Mouse (Mus musculus) urinary bladder, adult 18-20 months (tissue): Measurements from ENCODE around the gene Mecom.
"Not testable (repeated sequence)": the region's sequence is repeated elsewhere in the genome, so short reads cannot be mapped to it uniquely, and the experiment has no call there.

Source experiments
- DNase-seq, 2 experiments: peaks; one replicate each; pipeline ENCODE4 v3.0.0; 2022; ENCODE audit warnings: low spot score in 2 of 2, mixed read lengths in 2 of 2

The Mecom gene

DNA sequence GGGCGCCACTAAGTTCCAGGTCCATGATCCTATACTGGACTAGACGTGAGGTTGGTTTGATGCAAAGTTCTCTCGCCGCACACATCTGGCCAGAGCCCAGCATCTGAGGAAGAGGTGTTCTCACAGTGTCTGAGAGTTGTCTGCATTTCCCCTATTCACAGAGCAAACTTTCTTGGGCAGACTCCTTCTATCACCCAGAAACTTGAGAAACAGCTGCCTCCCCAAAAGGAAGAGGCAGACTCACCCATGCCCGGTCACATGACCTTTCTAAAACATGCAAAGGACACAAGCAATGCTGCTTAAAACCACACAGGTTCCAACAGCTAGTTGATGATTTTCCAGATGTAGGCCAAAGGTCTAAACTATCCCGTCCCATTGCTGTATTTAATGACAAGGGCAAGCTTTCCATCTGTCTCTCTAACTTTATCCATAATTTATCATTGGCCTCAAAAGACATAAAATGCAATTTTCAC lies 101.8 kb downstream of the Mecom start:
- no peak for DNase-seq

DNA sequence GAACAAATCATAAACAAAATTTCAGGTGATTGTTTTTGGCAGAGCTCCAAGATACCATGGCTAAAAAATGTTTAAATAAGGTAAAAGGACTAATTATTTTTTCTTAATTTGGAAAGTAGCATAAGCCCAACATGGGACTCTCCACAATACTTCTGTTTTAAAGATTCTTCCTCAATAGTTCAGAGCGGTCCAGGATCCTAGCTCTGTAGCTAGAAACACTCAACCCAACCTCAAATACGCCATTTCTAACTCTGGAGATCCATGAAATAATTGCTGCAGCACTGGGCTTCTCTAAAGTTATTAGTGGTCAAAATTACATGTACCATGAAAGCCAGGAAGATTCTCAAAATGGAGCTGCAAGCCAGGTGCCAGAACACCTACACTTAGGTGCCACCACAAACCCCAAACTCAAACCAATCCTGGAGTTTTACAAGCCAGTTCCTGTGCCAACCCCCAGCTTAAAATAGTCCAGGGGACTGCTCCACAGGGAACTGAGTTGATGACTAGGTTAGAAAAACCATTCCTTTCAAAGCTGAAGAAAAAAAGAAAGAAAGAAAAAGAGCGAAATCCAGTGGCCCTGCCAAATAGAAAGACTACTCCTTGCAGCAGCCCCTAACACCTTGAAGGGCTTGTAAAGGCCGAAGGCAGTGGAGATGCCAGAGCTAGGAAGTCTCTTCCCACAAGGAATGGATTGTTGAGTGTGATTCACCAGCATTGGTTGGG lies 102.4 kb downstream of the Mecom start:
- no peak for DNase-seq

DNA sequence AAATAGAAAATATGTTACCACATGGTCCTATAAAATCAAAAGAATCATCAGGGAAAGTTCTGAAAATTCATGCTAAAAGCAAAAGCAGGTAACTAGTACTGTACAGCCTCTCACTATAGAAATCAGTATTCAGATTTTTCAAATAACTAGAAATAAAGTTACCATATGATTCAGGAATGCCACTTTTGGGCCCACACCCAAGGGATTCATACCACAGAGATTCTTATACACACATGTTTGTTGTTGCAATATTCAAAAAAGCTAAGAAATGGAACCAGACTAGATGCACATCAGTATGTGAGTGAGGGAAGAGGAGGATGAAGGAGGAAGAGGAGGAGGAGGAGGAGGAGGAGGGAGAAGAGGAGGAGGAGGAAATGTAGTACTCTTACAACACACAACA lies 106.2 kb downstream of the Mecom start:
- no peak for DNase-seq

DNA sequence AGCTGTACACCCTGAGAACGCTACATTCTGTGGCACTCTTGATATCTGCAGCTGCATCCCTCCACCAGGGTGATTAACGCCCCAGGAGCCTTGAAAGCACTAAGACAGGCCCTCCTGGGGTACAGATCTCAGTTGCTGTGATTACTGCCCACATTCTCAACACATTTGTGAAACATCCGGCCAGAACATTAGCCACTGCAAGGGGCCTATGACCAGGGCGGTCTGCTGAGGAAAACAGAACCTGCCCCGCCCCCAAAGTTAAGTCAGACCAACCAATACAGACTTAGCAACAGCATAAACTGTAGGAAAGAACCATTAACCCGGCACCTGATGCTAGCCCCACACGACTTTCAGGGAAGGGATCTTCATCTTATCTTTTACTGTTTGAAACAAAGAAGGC lies 109.8 kb downstream of the Mecom start:
- no peak for DNase-seq

DNA sequence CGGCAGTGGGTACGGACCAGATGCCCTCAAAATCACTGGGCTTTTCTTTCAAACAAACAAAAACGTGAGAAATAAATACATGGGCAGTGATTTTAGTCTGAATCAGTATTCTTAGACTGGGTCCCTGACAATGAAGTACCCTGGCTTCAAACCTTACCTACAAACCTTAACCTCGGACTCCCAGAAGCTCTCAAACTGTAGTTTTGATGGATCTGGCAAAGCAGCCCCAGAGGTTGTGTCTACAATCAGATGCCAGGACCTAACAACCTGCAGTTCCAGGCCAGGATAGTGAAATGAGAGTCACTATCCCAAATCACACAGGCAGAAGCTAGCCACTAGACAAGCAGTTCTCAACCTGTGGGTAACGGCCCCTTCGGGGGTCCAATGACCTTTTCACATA lies 111.2 kb downstream of the Mecom start:
- DNase-seq: no peak

GRCm38 (mm10) chr3:30436131-30436530 lies 111.7 kb downstream of the Mecom start:
- no peak for DNase-seq

- DNase-seq: no peak
Measured at GRCm38 (mm10) chr3:30428877-30429276, 118.9 kb downstream of the Mecom start.

DNA sequence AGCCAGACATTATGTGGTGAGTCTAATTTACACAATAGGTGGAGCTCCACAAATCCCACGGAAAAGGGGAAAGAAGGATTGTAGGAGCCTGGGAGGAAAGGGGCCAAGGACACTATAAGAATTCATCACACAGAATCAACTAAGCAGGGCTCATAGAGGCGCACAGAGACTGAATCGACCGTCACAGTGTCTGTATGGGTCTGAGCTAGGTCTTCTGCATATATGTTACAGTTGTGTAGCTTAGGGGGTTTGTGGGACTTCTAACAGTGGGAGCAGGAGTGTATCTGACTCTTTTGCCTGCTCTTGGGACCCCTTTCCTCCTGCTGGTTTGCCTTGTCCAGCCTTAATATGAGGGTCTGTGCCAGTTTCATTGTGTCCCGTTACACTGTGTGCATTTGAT lies 123.8 kb downstream of the Mecom start:
- no peak for DNase-seq

DNA sequence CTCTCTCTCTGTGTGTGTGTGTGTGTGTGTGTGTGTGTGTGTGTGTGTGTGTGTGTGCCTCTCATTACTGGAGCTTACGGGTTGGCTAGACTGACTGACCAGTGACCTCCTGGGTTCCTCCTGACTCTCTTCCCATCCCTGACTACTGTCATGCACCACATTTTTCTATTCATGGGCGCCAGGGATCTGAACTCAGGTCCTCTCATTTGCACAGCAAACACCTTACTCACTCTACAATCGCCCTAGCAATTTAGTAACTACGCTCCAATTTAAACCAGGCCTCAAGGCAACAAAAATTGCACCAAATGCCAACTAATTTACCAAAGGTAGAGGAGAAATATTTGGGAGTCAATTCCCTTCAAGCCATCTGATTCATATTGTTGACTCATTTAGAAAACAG lies 125.9 kb downstream of the Mecom start:
- not testable (repeated sequence) for DNase-seq

DNA sequence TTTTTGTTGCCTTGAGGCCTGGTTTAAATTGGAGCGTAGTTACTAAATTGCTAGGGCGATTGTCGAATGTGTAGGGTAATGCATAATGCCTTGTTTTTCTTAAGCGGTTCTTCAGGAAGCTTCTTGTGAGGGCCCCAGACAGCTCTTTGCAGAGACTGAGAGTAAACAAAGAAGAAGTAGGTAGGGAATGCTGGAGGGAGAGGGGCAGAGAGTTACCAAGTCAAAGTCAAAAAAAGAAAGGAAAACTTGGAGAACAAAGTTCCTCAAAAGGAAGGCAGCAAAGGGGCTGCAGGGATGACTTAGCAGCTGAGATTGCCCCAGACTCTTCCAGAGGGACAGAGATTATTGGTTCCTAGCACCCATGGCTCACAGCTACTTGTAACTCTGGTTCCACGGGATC lies 126.9 kb downstream of the Mecom start:
- no peak for DNase-seq

DNA sequence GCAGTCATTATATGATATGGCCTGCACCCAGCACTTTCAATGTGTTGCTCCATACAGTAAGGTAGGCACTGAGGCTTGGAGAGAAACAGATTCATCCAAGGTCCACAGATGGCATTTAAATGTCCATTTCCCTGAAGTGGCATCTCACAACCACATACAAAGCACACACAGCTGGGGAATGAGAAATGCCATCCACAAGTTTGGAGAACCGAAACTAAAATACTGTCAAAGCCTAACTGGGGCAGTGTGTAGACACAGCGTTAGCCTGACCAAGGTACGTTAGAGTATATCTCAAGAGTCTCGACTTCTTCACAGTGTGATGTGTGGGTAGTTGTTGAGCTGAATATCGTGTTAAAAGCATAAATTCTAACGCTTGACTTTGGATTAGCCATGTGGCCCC lies 133.6 kb downstream of the Mecom start:
- no peak for DNase-seq

DNA sequence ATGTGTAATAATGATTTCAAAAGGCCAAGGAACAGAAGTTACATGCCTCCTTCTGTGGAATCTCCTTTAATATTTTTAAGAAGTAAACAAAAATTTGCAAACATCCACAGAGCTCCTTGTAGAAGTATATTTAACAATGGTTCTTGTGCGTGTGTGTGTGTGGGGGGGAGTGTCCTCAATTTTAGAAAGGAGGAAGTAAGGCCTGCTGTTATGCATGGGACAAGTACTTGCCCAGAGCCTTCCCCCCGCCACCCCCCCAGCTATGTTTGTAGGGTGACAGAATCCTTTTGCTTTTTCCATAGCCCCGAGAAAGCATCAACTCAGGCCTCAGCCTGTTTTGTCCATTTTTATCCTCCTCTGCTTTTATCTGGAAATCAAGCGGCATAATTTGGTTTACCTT lies 137.0 kb downstream of the Mecom start:
- DNase-seq: no peak

DNA sequence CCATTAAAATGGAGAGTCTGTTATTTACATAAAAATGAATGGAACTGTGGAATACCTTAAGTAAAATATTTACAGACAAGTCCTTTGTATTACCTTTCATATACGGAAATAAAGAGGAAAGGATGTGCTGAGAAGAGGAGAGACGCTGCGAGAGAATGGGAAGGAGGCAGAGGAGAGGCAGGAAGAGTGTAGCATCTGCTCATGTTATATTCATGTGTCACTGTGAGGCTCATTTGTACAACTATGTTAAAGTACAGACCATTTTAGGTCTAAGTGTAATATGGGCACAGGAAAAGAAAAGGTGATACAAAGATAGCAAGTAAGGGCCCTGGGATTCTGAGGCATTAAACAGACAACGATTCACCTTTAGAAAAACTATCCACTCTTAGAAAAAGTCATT lies 143.0 kb downstream of the Mecom start:
- no peak for DNase-seq

- no peak for DNase-seq
Measured at GRCm38 (mm10) chr3:30398911-30399310, 148.9 kb downstream of the Mecom start.

GRCm38 (mm10) chr3:30394911-30395310 lies 152.9 kb downstream of the Mecom start:
- DNase-seq: no peak

DNA sequence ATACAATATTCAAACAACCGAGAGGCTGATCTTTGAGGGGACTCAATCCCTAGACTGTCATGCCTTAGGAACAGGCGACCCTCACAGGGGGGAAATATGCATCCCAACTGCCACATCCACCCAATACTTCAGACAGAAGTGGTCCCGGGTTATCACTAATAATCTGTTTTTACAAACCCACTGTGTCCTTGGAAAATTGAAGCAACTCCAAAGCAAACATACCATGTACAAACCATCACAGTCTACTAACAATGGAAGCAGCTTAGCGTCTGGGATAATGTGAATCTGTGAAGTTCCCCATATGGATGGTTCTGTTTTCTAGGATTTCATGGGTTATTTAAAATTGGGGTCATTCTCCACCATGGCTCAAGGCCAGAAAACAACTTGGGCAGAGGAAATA lies 155.1 kb downstream of the Mecom start:
- no peak for DNase-seq

GRCm38 (mm10) chr3:30392218-30392617 lies 155.6 kb downstream of the Mecom start:
- no peak for DNase-seq

- no peak for DNase-seq
Measured at GRCm38 (mm10) chr3:30390346-30390745, 157.5 kb downstream of the Mecom start.

GRCm38 (mm10) chr3:30380273-30380672 lies 167.5 kb downstream of the Mecom start:
- no peak for DNase-seq

GRCm38 (mm10) chr3:30379301-30379700 lies 168.5 kb downstream of the Mecom start:
- no peak for DNase-seq

- no peak for DNase-seq
Measured at GRCm38 (mm10) chr3:30371472-30371871, 176.3 kb downstream of the Mecom start.

DNA sequence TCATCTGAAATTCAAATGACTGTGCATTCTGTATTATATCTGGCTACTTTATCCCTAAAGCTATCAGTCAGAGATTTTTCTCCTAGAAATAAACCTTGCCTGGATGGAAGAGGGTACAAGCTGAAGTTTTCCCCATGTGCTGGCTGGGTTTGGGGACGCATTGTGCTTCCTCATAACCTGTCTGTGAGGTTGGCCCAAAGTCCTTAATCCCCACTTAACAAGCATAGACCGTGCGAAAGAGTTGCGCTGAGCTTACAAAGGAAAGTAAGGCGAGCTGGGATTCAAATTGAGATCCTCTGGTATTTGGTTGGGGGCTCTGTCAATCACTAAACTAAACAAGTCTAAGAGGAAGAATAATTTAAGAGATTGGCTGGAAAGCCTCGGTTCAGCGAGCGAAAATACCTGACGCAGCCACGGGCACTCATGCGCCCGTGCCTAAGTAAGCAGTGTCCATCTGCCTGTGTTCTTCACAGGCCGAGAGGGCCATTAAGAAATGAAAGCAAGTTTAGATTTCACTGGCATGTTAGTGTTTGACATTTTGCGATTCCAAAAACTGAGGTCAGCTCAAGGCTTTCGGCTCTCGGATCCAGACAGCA lies 176.8 kb downstream of the Mecom start:
- no peak for DNase-seq

- no peak for DNase-seq
Measured at GRCm38 (mm10) chr3:30366621-30367020, 181.2 kb downstream of the Mecom start.

- DNase-seq: no peak
Measured at GRCm38 (mm10) chr3:30361190-30361589, 186.6 kb downstream of the Mecom start.
